Mouse (Mus musculus): ENCODE results near the gene Tmsb15b2. TPM values are rescaled to one million over a fixed set of nuclear protein-coding genes. Genes with fewer than 3 reads are reported as not detected.
"Not testable (repeated sequence)": the region's sequence is repeated elsewhere in the genome, so short reads cannot be mapped to it uniquely, and the experiment has no call there.

The Tmsb15b2 gene
- 10 to 100 TPM; 17.0 to 19.8 TPM for total RNA-seq (2021)
- long read RNA-seq, experiment 1, partial matches to known transcripts: 0 of 3 reads
- long read RNA-seq, experiment 1, other reads (novel, unspliced or antisense): 0 of 3 reads
- long read RNA-seq, experiment 2: 0 reads

GRCm38 (mm10) chrX:136975397-136975796, at the start of gene Tmsb15b2:
Tmsb15b2 (minus strand) TSS chrX:136975497.
- DNase-seq: not testable (repeated sequence)

- peak; percentile 61 to 73 for DNase-seq
These were observed 44.0 kb upstream of the Tmsb15b2 start for GRCm38 (mm10) chrX:137019310-137019709.

- no peak for DNase-seq
These were observed 42.4 kb upstream of the Tmsb15b2 start for GRCm38 (mm10) chrX:137017668-137018067.

- peak; percentile 47 to 55 for DNase-seq
These were observed 39.9 kb upstream of the Tmsb15b2 start for GRCm38 (mm10) chrX:137015099-137015709.

- DNase-seq: no peak
These were observed 21.0 kb upstream of the Tmsb15b2 start for GRCm38 (mm10) chrX:136996256-136996655.

- DNase-seq: no peak
These were observed 18.3 kb upstream of the Tmsb15b2 start for GRCm38 (mm10) chrX:136993641-136994040.

- DNase-seq: peak; percentile 52 to 61
These were observed 17.8 kb upstream of the Tmsb15b2 start, which contains the start of gene Zcchc18 for GRCm38 (mm10) chrX:136992978-136993547. Zcchc18 (plus strand) TSS chrX:136993155.

GRCm38 (mm10) chrX:136992191-136992965, 17.1 kb upstream of the Tmsb15b2 start:
- DNase-seq: no peak

- no peak for DNase-seq
These were observed 16.0 kb upstream of the Tmsb15b2 start for GRCm38 (mm10) chrX:136991274-136991673.

GRCm38 (mm10) chrX:136986039-136986438, 10.7 kb upstream of the Tmsb15b2 start:
- no peak for DNase-seq

- DNase-seq: peak in 1 of 2 experiments; percentile 4
These were observed 3.3 kb upstream of the Tmsb15b2 start for GRCm38 (mm10) chrX:136978616-136979015.

GRCm38 (mm10) chrX:136976424-136977084, 1.3 kb upstream of the Tmsb15b2 start, which contains the start of the genes Tmsb15l and Tmsb15b1:
Tmsb15l (minus strand) TSS chrX:136976869.
Tmsb15b1 (minus strand) TSS chrX:136976874.
- DNase-seq: peak; percentile 46 to 68

GRCm38 (mm10) chrX:136959688-136960087, 15.6 kb downstream of the Tmsb15b2 start:
- DNase-seq: peak; percentile 10 to 11

GRCm38 (mm10) chrX:136958300-136958699, 17.0 kb downstream of the Tmsb15b2 start:
- not testable (repeated sequence) for DNase-seq

- DNase-seq: peak; percentile 42 to 64
These were observed 17.6 kb downstream of the Tmsb15b2 start for GRCm38 (mm10) chrX:136957583-136958279.

- no peak for DNase-seq
These were observed 37.3 kb downstream of the Tmsb15b2 start for GRCm38 (mm10) chrX:136937985-136938384.

GRCm38 (mm10) chrX:136927031-136927430, 48.3 kb downstream of the Tmsb15b2 start, which contains the start of gene H2bfm:
H2bfm (plus strand) TSS chrX:136927325.
- no peak for DNase-seq

- no peak for DNase-seq
These were observed 49.4 kb downstream of the Tmsb15b2 start for GRCm38 (mm10) chrX:136925863-136926262.

All from adrenal gland, postnatal 36 days (tissue).